Mouse (Mus musculus) skeletal muscle tissue, adult 2 months (tissue): ENCODE measurements around the gene Brsk1.

Experiments
- DNase-seq: peaks from one replicate; pipeline ENCODE4 v3.0.0-alpha.2; 2012; ENCODE audit warnings: low read depth, low spot score

Gene Brsk1

DNA sequence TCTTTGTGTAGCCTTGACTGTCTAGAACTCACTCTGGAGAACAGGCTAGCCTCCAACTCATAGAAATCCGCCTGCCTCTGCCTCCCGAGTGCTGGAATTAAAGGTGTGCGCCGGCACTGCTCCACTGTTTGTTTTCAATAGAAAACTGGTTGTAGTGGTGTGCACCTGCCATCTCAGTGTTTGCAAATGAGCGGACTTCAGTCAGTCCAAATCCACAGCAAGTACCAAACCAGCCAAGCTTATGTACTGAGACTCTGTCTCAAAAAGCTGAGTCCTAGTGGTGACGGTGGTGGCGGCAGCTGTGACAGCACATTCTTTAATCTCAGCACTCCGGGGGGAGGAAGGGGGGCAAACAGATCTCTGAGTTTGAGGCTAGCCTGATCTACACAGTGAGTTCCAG, 21.9 kb upstream of the Brsk1 start:
- no peak for DNase-seq

DNA sequence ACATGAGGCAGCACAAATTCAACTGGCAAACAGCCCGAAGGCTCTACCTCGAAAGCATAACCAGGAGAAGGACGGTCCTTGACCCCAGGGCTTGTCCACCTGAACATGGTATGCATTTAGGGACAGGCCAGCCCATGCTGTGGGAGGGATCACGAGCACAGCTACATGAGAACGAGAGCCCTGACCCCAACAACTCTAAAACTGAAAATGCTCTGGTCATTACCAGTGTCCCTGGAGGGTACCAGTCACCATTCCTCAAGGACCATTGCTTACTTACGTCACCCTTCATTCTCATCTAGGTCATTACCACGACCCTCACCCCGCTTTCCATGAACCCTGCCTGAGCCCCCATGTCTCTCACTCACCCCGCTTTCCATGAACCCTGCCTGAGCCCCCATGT, 21.2 kb upstream of the Brsk1 start:
- DNase-seq = no peak

DNA sequence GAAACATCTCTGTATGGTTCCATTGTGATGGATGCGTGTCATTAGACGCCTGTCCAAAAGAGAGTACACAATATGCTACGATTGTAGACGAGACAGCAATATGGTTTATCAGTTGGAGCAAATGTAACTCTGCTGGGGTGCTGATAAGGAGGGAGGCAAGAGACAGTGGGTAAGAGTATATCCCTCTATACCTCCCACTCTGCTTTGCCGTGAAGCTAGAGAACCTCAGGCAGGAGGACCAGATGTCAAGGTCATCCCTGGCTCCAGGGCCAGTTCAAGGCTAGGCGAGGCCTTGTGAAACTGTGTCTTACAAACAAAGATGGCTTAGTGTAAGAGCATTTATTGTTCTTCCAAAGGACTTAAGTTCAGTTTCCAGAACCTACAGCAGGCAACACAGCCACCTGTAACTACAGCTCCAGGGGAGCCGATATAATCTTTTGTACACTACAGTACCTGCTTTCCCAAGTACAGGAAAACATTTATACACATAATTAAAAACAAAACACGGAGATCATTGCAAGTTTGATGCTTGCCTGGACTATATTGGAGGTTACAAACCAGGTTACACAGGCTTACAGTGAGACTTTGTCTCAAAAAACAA, 19.6 kb upstream of the Brsk1 start:
- DNase-seq = no peak

- no peak for DNase-seq
These were observed 18.4 kb upstream of the Brsk1 start for GRCm38 (mm10) chr7:4671956-4672355.

GRCm38 (mm10) chr7:4674114-4674731, 16.2 kb upstream of the Brsk1 start:
- DNase-seq = no peak

GRCm38 (mm10) chr7:4675200-4675599, 15.2 kb upstream of the Brsk1 start:
- no peak for DNase-seq

GRCm38 (mm10) chr7:4683307-4683706, 7.1 kb upstream of the Brsk1 start:
- no peak for DNase-seq

- no peak for DNase-seq
These were observed 6.2 kb upstream of the Brsk1 start for GRCm38 (mm10) chr7:4684203-4684602.

DNA sequence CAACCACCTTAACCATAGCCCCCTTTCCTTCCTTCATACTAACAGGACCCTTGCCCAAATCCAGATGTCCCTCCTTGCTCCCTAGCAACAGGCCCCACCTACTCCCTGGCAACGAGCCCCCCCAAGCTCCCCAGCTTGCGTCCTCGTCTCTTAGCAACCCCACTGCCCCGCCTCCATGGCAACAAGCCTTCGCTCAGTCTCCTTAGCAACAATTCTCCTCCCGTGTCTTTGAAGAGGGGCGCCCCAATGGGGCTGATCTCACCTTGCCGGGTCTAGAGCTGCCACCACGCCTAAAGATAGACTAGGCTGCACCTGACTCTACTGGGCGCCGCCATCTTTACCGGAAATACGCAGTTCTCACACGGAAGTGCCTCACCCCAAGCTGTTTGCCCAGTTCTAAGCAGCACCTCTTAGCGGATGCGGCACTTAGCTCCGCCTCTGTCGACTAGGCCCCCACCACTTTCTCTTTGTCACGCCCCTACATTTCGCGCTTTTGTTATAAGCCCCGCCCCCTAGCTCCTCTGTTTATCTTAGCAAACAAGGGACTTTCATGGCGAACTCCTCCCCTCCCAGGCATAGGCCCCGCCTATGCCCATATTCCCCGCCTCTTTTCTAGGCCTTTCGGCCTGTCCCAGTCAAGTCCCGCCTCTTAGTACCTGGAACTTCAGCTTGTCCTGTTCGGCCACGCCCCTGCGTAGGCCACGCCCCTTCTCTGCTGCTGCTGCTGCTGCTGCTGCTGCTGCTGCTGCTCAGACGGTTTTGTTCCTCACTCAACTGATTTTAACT, 5.6 kb upstream of the Brsk1 start, which contains the start of gene Hspbp1:
TSS of gene Hspbp1 (minus strand) at position 437 of the 786 bp plus-strand sequence.
- peak; percentile 98 for DNase-seq

DNA sequence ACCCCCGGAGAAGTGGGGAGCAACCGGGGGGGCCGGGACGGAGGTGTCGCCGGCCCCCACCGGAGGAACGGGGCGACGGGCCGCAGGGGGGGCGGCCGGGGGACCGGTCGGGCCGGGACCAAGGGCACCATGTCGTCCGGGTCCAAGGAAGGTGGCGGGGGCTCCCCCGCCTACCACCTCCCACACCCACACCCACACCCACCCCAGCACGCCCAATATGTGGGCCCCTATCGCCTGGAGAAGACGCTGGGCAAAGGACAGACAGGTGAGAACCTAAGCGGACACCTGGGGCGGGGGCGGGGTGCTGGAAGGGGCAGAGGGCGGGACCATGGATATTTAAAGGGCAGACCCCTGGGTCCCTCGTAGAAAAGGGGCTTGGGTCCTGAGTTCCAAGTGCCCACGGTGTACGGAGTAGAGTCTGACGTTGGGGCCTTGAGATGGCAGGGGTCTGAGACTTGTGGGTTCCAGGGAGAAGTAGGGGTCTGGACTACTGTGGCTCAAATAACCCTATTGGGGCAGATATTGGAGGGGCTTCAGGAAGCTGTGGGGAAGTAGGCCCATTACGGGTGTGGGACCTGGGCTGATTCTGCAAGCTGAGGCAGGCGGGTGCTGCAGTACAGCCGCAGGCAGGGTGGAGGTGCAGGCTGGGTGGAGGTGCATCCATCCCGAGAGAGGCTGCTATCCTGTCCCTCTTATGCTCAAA, 698 bp downstream of the Brsk1 start:
- DNase-seq = no peak

DNA sequence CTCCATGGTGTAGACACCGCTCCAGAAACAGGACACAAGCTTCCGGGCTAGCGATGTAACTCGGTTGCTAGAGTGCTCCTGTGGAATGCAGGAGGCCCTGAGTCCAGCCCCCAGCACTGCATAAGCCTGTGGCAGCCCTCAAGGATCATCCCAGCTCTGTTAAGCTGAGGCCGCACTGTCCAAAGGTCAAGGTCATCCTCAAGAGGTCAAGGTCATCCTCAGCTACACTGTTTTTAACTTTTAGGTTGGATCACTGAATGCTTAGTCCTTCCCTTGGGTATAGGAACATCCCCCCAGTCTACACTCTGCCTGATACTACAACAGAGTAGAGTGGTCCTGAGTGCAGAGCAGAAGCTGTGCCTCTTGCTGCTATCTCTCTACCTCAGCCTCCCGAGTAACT, 2.6 kb downstream of the Brsk1 start:
- DNase-seq = no peak

GRCm38 (mm10) chr7:4702334-4702733, 11.9 kb downstream of the Brsk1 start:
- DNase-seq = peak; percentile 32

- no peak for DNase-seq
These were observed 12.8 kb downstream of the Brsk1 start for GRCm38 (mm10) chr7:4703195-4703594.

DNA sequence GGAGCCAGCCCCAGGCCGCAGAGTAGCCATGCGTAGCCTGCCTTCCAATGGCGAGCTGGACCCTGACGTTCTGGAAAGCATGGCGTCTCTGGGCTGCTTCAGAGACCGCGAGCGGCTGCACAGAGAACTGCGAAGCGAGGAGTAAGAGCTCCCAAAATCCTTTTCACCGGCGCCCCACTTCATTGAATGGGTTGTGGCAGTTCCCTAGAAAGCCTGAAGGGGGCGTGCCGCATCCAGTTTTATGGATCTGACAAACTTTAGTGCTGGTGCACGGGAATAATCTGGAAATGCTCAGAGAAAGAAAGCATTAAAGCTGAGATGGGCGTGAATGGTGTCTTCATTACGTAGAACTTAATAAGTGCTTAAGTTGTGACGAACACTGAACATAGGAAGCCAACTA, 14.7 kb downstream of the Brsk1 start:
- no peak for DNase-seq

- DNase-seq = no peak
These were observed 22.2 kb downstream of the Brsk1 start for GRCm38 (mm10) chr7:4712594-4712993.

- DNase-seq = no peak
These were observed 26.6 kb downstream of the Brsk1 start for GRCm38 (mm10) chr7:4716955-4717354.

DNA sequence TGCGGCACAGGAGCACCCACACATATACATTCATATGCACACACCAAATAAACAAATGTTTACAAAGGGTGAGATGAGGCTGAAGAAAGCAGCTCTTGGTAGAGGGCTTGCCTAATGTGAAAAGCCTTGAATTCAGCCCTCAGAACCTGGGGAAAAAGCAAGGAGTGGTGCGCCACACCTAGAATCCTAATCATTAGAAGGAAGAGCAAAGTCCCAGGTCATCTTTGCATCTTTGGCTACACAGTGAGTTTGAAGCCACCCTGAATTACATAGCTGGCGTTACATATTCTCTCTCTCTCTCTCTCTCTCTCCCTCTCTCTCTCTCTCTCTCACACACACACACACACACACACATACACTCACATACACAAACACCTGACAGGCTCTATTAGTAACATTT, 28.9 kb downstream of the Brsk1 start:
- DNase-seq = no peak

- no peak for DNase-seq
These were observed 33.1 kb downstream of the Brsk1 start for GRCm38 (mm10) chr7:4723508-4723907.

DNA sequence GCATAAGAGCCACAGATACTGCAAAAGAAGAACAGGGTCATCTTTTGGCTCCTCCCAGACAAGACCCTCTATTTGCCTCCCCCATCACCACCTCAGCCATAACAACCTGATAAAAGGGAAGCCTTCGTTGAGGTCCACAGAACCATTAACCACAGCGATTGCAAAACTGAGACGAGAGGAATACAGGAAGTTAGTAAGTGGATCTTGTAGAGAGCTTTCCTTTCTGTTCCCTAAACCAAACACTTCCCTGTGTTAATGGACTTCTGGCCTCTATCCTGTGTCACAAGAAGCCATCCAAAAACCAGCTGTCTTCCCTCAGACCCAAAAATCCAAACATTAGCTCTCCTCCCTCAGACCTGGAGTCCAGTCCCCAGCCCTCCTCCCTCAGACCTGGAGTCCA, 34.0 kb downstream of the Brsk1 start:
- DNase-seq = no peak

DNA sequence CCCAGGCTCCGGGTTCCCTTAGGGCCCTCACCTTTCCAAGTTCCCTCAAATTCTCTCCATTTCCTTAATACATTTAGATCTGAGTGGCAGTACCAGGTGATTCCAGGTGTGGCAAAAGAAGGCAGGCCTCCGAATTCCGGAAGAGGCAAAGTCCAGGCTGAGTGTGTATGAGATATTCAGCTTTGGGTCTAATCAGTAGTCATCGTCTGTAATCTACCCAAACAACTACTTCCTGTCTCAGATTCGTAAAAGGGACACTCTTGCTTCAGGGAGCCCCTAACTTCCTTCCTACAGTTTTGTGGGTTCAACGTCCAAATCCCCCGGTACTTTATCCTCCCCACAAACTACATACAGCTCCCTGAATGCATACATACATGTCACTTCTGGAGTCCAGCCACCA, 34.8 kb downstream of the Brsk1 start, which contains the start of gene Tmem150b:
TSS of gene Tmem150b (minus strand) at position 81 of the 400 bp plus-strand sequence.
- no peak for DNase-seq

- DNase-seq = no peak
These were observed 40.7 kb downstream of the Brsk1 start for GRCm38 (mm10) chr7:4731090-4731489.

DNA sequence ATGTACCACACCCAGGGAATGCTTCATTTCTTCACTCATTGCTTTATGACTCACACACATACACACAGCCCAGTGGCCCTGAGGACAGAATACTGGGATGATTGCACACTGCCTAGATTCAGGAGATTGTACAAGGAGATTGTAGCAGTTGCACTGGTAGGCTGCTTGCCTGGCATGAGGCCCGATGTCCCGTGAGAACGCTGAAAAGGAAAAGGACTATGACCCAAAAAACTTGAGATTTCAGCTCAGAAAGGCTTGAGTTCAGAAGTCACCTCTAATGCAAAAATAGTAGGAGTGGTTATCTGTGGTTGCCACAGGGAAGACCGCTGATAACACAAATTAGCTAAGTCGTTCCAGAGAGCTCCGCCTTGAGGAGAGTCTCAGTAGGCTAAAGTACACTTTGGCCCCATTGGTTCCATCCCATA, 42.6 kb downstream of the Brsk1 start:
- DNase-seq = no peak
